Mouse (Mus musculus): ENCODE data around the gene Limk2. TPM values are rescaled to one million over a fixed set of nuclear protein-coding genes. Genes with fewer than 3 reads are reported as not detected.
A peak's percentile ranks its signal among the peaks of the same experiment; 100 is the strongest.

The Limk2 gene
- polyA plus RNA-seq, 1 experiment from 2014 or later = 69.1 TPM

GRCm38 (mm10) chr11:3309884-3310283, 99.1 kb downstream of the Limk2 start:
- H3K36me3 ChIP-seq = peaks cover 75% of the 10 kb centered on the region
- no peak overlapping the region for H3K9ac ChIP-seq
- no peaks in the 10 kb centered on the region for H3K27me3 ChIP-seq
- H3K4me2 ChIP-seq (replicated peaks) = no peak overlapping the region
- no peak overlapping the region for H3K27ac ChIP-seq
- no peak for ATAC-seq (ENCODE audit: insufficient number of reproducible peaks, insufficient read depth, low FRiP score, low TSS enrichment)
- H3K4me1 ChIP-seq = no peaks in the 10 kb centered on the region
- no peaks in the 10 kb centered on the region for H3K9me3 ChIP-seq
- WGBS = 89% methylated on average over 4 of the region's 4 CpGs
- H3K4me3 ChIP-seq = no peak overlapping the region

DNA sequence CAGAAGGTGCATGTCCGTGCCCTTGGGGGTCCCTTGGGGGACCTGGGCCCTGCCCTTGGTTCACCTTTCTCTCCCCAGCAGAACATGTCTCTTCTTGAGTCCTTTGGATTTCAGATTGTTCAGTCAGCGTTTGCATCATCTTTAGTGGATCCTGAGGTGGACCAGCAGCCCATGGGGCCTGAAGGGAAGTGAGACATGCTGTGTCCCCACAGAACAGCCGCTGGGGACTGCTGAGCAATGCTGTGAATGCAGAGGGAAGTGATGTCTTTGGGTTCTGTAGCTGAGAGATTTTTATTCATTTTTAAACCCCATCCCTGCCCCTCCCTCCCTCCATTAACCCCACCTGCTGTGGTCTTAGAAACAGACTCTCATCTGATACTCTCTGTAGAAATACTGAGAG, 101.1 kb downstream of the Limk2 start:
- WGBS = 96% methylated on average over 3 of the region's 3 CpGs

GRCm38 (mm10) chr11:3305821-3306220, 103.2 kb downstream of the Limk2 start:
- H3K4me1 ChIP-seq = no peaks in the 10 kb centered on the region

More for the DNA sequence above, 101.1 kb downstream of the Limk2 start:
- Histone ChIP-seq H3K4me2 (replicated peaks) (no peak overlapping the region), H3K27me3 (no peaks in the 10 kb centered on the region), H3K4me1 (no peaks in the 10 kb centered on the region), H3K36me3 (peaks cover 89% of the 10 kb centered on the region), H3K4me3 (no peak overlapping the region), H3K27ac (no peak overlapping the region), H3K9me3 (no peaks in the 10 kb centered on the region), H3K9ac (no peak overlapping the region)
- no peak for ATAC-seq (ENCODE audit: insufficient number of reproducible peaks, insufficient read depth, low FRiP score, low TSS enrichment)

GRCm38 (mm10) chr11:3302792-3303191, 106.2 kb downstream of the Limk2 start:
- Histone ChIP-seq H3K27ac (no peak overlapping the region), H3K36me3 (peaks cover 95% of the 10 kb centered on the region), H3K27me3 (no peaks in the 10 kb centered on the region), H3K9ac (no peak overlapping the region), H3K4me1 (no peaks in the 10 kb centered on the region), H3K4me2 (replicated peaks) (no peak overlapping the region), H3K4me3 (no peak overlapping the region), H3K9me3 (no peaks in the 10 kb centered on the region)
- ATAC-seq (ENCODE audit: insufficient number of reproducible peaks, insufficient read depth, low FRiP score, low TSS enrichment) = no peak
- 85% methylated on average over 4 of the region's 4 CpGs for WGBS

More at GRCm38 (mm10) chr11:3305821-3306220, 103.2 kb downstream of the Limk2 start:
- H3K9me3 ChIP-seq = no peaks in the 10 kb centered on the region
- no peaks in the 10 kb centered on the region for H3K27me3 ChIP-seq
- no peak overlapping the region for H3K9ac ChIP-seq
- no peak overlapping the region for H3K27ac ChIP-seq
- peaks cover 95% of the 10 kb centered on the region for H3K36me3 ChIP-seq
- H3K4me2 ChIP-seq (replicated peaks) = no peak overlapping the region
- no peak overlapping the region for H3K4me3 ChIP-seq
- WGBS = 95% methylated on average over 4 of the region's 4 CpGs
- ATAC-seq (ENCODE audit: insufficient number of reproducible peaks, insufficient read depth, low FRiP score, low TSS enrichment) = no peak

GRCm38 (mm10) chr11:3302385-3302784, 106.6 kb downstream of the Limk2 start:
- no peaks in the 10 kb centered on the region for H3K4me1 ChIP-seq
- no peaks in the 10 kb centered on the region for H3K9me3 ChIP-seq
- peaks cover 95% of the 10 kb centered on the region for H3K36me3 ChIP-seq
- no peak overlapping the region for H3K9ac ChIP-seq
- WGBS = 87% methylated on average over 4 of the region's 4 CpGs
- H3K27ac ChIP-seq = no peak overlapping the region
- no peaks in the 10 kb centered on the region for H3K27me3 ChIP-seq
- no peak overlapping the region for H3K4me3 ChIP-seq
- ATAC-seq (ENCODE audit: insufficient number of reproducible peaks, insufficient read depth, low FRiP score, low TSS enrichment) = no peak
- no peak overlapping the region for H3K4me2 ChIP-seq (replicated peaks)

- H3K27ac ChIP-seq = no peak overlapping the region
- H3K4me2 ChIP-seq (replicated peaks) = no peak overlapping the region
- peaks cover 95% of the 10 kb centered on the region for H3K36me3 ChIP-seq
- H3K9me3 ChIP-seq = no peaks in the 10 kb centered on the region
- 91% methylated on average over 5 of the region's 5 CpGs for WGBS
- no peaks in the 10 kb centered on the region for H3K27me3 ChIP-seq
- H3K4me1 ChIP-seq = 0 out of 2 replicates have a peak, but pooled peaks cover 8% of the 10 kb centered on the region
- no peak for ATAC-seq (ENCODE audit: insufficient number of reproducible peaks, insufficient read depth, low FRiP score, low TSS enrichment)
- H3K4me3 ChIP-seq = no peak overlapping the region
- no peak overlapping the region for H3K9ac ChIP-seq
Measured at GRCm38 (mm10) chr11:3301075-3301474, 107.9 kb downstream of the Limk2 start.

- no peaks in the 10 kb centered on the region for H3K27me3 ChIP-seq
- peaks cover 98% of the 10 kb centered on the region for H3K36me3 ChIP-seq
- no peak for ATAC-seq (ENCODE audit: insufficient number of reproducible peaks, insufficient read depth, low FRiP score, low TSS enrichment)
- 91% methylated on average over 14 of the region's 14 CpGs for WGBS
- no peak overlapping the region for H3K27ac ChIP-seq
- no peak overlapping the region for H3K9ac ChIP-seq
- H3K4me2 ChIP-seq (replicated peaks) = no peak overlapping the region
- no peak overlapping the region for H3K4me3 ChIP-seq
- peaks cover 24% of the 10 kb centered on the region for H3K4me1 ChIP-seq
- H3K9me3 ChIP-seq = no peaks in the 10 kb centered on the region
Measured at GRCm38 (mm10) chr11:3298813-3299185, 110.2 kb downstream of the Limk2 start.

DNA sequence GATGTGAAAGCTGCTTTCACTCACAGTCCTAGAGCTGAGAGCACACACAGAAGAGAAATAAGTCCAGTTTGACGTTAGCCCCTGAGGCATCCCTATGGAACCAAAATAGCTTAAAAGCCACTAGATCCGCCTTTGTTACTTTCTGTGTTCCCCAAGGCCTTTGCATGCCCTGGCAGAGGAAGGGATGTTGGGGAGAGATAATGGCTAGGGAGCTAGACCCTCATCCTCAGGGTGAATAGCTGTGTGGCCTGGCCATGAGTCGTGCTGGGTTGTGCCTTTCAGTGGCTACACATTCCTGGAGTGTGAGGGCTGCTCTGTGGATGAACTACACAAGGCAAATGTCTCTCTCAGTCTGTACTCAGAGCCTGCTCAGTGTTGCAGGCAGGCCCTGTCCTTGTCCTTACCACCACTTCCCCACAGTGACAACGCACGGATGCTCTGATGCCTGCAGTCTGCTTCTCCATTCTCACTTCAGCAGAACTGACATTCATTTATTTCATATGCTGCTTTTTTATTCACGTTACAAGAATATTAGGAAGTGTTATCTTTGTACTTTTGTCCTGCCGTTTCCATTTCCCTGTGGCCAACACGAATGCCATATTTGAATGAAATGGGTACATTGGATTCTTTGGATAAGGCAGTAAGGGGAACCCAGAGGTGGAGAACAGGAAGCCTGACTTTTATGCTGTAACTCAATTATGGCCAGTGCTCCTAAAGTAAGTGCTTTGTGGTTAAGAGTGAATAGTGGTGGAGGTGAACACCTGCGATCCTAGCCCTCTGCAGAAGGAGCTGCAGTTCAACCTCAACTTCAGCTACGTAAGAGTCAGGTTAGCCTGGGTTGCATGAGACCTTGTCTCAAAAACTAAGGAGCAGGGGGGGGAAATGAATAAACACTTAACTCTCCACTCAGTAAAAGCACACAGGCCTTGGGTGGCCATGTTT, 110.8 kb downstream of the Limk2 start:
- H3K4me2 ChIP-seq (replicated peaks) = no peak overlapping the region
- peaks cover 31% of the 10 kb centered on the region for H3K4me1 ChIP-seq
- H3K27me3 ChIP-seq = no peaks in the 10 kb centered on the region
- no peak overlapping the region for H3K9ac ChIP-seq
- WGBS = 88% methylated on average over 10 of the region's 10 CpGs
- H3K4me3 ChIP-seq = no peak overlapping the region
- no peak for ATAC-seq (ENCODE audit: insufficient number of reproducible peaks, insufficient read depth, low FRiP score, low TSS enrichment)
- no peak overlapping the region for H3K27ac ChIP-seq
- peaks cover 98% of the 10 kb centered on the region for H3K36me3 ChIP-seq
- no peaks in the 10 kb centered on the region for H3K9me3 ChIP-seq

DNA sequence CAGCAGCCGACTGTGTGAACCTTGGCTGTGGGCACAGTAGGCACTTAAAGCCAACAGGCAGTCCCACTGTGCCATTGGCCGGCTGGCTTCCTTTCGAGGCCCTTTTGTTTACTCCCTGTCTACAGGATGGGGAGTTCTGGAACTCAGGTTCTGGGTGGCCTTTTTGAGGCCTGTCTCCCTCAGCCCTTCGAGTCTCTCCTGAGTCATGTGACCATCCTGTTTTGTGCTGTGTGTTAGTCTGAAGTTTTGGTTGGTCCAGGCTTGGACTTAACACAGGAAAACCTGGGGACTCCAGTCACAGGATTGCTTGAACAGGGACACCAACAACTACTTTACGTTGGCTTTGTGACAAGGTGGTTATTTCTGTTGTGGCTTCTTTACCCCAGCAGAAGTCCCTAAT, 112.9 kb downstream of the Limk2 start:
- Histone ChIP-seq H3K27me3 (no peaks in the 10 kb centered on the region), H3K4me2 (replicated peaks) (0 out of 2 replicates have a peak overlapping the region, but pooled peaks have one; percentile 1), H3K4me3 (no peak overlapping the region), H3K36me3 (peaks cover 78% of the 10 kb centered on the region), H3K4me1 (peaks cover 38% of the 10 kb centered on the region), H3K9me3 (no peaks in the 10 kb centered on the region), H3K9ac (0 out of 2 replicates have a peak overlapping the region, but pooled peaks have one; percentile 17), H3K27ac (no peak overlapping the region)
- 72% methylated on average over 5 of the region's 5 CpGs for WGBS
- no peak for ATAC-seq (ENCODE audit: insufficient number of reproducible peaks, insufficient read depth, low FRiP score, low TSS enrichment)

- ATAC-seq (ENCODE audit: insufficient number of reproducible peaks, insufficient read depth, low FRiP score, low TSS enrichment) = no peak
- H3K27me3 ChIP-seq = no peaks in the 10 kb centered on the region
- 0 out of 2 replicates have a peak overlapping the region, but pooled peaks have one; percentile 96 for H3K9ac ChIP-seq
- no peaks in the 10 kb centered on the region for H3K9me3 ChIP-seq
- H3K4me1 ChIP-seq = peaks cover 38% of the 10 kb centered on the region
- WGBS = 92% methylated on average over 2 of the region's 2 CpGs
- peak overlapping the region; percentile 98 for H3K4me2 ChIP-seq (replicated peaks)
- H3K4me3 ChIP-seq = peak overlapping the region; percentile 85; the same call in 1 of the 2 replicates
- H3K36me3 ChIP-seq = peaks cover 64% of the 10 kb centered on the region
- no peak overlapping the region for H3K27ac ChIP-seq
Measured at GRCm38 (mm10) chr11:3294641-3295040, 114.3 kb downstream of the Limk2 start.
